In genomic region chr7:18210938-18211337, GRCm38 (mm10) we compare ENCODE assay signal across 12 mouse cellular contexts. TPM values are rescaled to one million over a fixed set of nuclear protein-coding genes. Genes with fewer than 3 reads are reported as not detected.
DNase-seq lines count a peak whose midpoint lies in the region; ATAC-seq lines count a peak whose summit lies in the region.
"Had no signal": no experiment of that assay in that cellular context is flagged by ENCODE, and none has a peak within 500 bp of the region (broad histone marks: within the 10 kb centered on the region; RNA-seq: fewer than 3 reads in every experiment).

No protein-coding gene starts in this region.

- peak; percentile 2 for DNase-seq in CD4-positive, CD25-positive, alpha-beta regulatory T cell, adult 2 months (ENCODE audit: low read depth, low spot score)
- DNase-seq in left cerebral cortex, adult 18-20 months (ENCODE audit: low spot score in 2 of 2) = peak; percentile 12 to 36
- no peak for DNase-seq in left cerebral cortex, adult 11 months (ENCODE audit: low spot score)
- peak; percentile 36 for DNase-seq in brain, adult 2 months (ENCODE audit: low read depth, low spot score)
- DNase-seq in kidney, postnatal 36 days = peak; percentile 8 to 49
- no peak for DNase-seq in c-Kit-positive CD71-positive TER-119-positive erythroid progenitor cells, embryonic 14.5 days (ENCODE audit: low spot score)
- DNase-seq in urinary bladder, adult 2 months (ENCODE audit: low spot score) = no peak
- DNase-seq: thymus, adult 2 months had no signal

- no peak for ATAC-seq in CD4-positive, CD25-positive, alpha-beta regulatory T cell, adult 4 months

RNA-seq across cellular contexts. Expression of gene Mill1, which starts 34.2 kb away (rescaled TPM):
- polyA plus RNA-seq in CD4-positive, CD25-positive, alpha-beta regulatory T cell, adult 4 months (2017; shearing (Covaris generic)) = not detected
- total RNA-seq in left cerebral cortex, adult 18-20 months (2021) = not detected
- not detected in 2 replicates for polyA plus RNA-seq in urinary bladder, adult 2 months (2012; rRNA removed)
- total RNA-seq: left cerebral cortex, postnatal 25 days had no signal
- polyA plus RNA-seq: heart, embryonic 11.5 days; neural tube, embryonic 12.5 days had no signal

RNA-seq across cellular contexts. Expression of gene Igfl3, which starts 34.6 kb away (rescaled TPM):
- not detected for polyA plus RNA-seq in CD4-positive, CD25-positive, alpha-beta regulatory T cell, adult 4 months (2017; shearing (Covaris generic))
- not detected for total RNA-seq in left cerebral cortex, adult 18-20 months (2021)
- polyA plus RNA-seq in urinary bladder, adult 2 months (2012; rRNA removed) = not detected in 2 replicates
- total RNA-seq: left cerebral cortex, postnatal 25 days had no signal
- polyA plus RNA-seq: heart, embryonic 11.5 days; neural tube, embryonic 12.5 days; thymus, adult 2 months had no signal

Comparison
In these comparisons a context has a peak if more than half of its experiments do, and no peak if none do; other contexts are left out.
1. DNase-seq: peak in CD4-positive, CD25-positive, alpha-beta regulatory T cell, adult 2 months (single experiment), left cerebral cortex, adult 18-20 months (2 of 2), brain, adult 2 months (single experiment) and kidney, postnatal 36 days (2 of 2); none in left cerebral cortex, adult 11 months (single experiment), c-Kit-positive CD71-positive TER-119-positive erythroid progenitor cells, embryonic 14.5 days (single experiment) and urinary bladder, adult 2 months (single experiment).